Mouse (Mus musculus) forebrain, postnatal 0 days (tissue): ENCODE data around the gene Pus7l. TPM values are rescaled to one million over a fixed set of nuclear protein-coding genes. Genes with fewer than 3 reads are reported as not detected.

Experiments
- ATAC-seq: fragments of 200-750 bp; cut with Nextera tagmentation; 2 replicates; pipeline ENCODE4 v1.8.0; 2017; ENCODE audit warnings: mild to moderate bottlenecking, moderate library complexity
- DNase-seq: peaks from one replicate; pipeline ENCODE4 v3.0.0-alpha.2; 2015
- H3K27ac ChIP-seq: fragments of 300-500 bp; sonication (generic); 2 replicates; pipeline ENCODE4 v1.5.1; 2014; ENCODE audit warnings: low read depth, mild to moderate bottlenecking, antibody characterized with exemption, low read length, moderate library complexity, mixed read lengths
- H3K27me3 ChIP-seq: fragments of 300-500 bp; sonication (generic); 2 replicates; pipeline ENCODE4 v1.6.1; 2014; ENCODE audit warnings: mild to moderate bottlenecking, low read length, mixed read lengths; ENCODE audit not compliant: insufficient read depth
- H3K36me3 ChIP-seq: fragments of 300-500 bp; sonication (generic); 2 replicates; pipeline ENCODE4 v1.6.1; 2014; ENCODE audit warnings: mild to moderate bottlenecking, moderate library complexity; ENCODE audit not compliant: insufficient read depth
- H3K4me1 ChIP-seq: fragments of 300-500 bp; sonication (generic); 2 replicates; pipeline ENCODE4 v1.6.1; 2014; ENCODE audit warnings: antibody characterized with exemption; ENCODE audit not compliant: insufficient read depth
- H3K4me2 ChIP-seq: fragments of 300-500 bp; sonication (generic); 2 replicates; pipeline ENCODE4 v1.6.1; 2014; ENCODE audit warnings: low read depth, mild to moderate bottlenecking, moderate library complexity
- H3K4me3 ChIP-seq: fragments of 300-500 bp; sonication (generic); 2 replicates; pipeline ENCODE4 v1.5.1; 2014; ENCODE audit warnings: low read depth, low read length, mixed read lengths
- H3K9ac ChIP-seq: fragments of 300-500 bp; sonication (generic); 2 replicates; pipeline ENCODE4 v1.6.1; 2014; ENCODE audit warnings: mild to moderate bottlenecking
- H3K9me3 ChIP-seq: fragments of 300-500 bp; sonication (generic); 2 replicates; pipeline ENCODE4 v1.6.1; 2016; ENCODE audit warnings: low read length
- CTCF ChIP-seq: sonication (generic); IDR thresholded peaks from 2 replicates; pipeline ENCODE4 v1.5.1; 2016; ENCODE audit warnings: antibody characterized with exemption, control low read depth, low read depth
- WGBS: fragments of 180-500 bp; shearing (Covaris S2); extraction: QIAGEN DNeasy Blood & Tissue Kit; methylation state at CpG from one replicate; pipeline ENCODE4 v1.1.7; 2014; 5-methylcytosine and 5-hydroxymethylcytosine counted together
- polyA plus RNA-seq: library from polyadenylated mRNA; unstranded; fragments of >200 nt; fragmentation: Nextera tagmentation; extraction: Ambion mirVana; gene quantifications from 2 replicates; pipeline ENCODE4 v1.2.1, GENCODE M21; 2015
- total RNA-seq: library from RNA; depleted of rRNA; stranded (reverse); fragments of >200 nt; gene quantifications from 2 replicates; pipeline ENCODE4 v1.2.3, GENCODE M21; 2014

Pus7l gene
- total and polyA plus RNA-seq, 2 experiments from 2014 or later = 5.0 to 5.6 TPM

GRCm38 (mm10) chr15:94542567-94543408, 559 bp downstream of the Pus7l start:
- DNase-seq (no peak), ATAC-seq (peak; percentile 93)
- H3K36me3 ChIP-seq = no peaks in the 10 kb centered on the region
- H3K27me3 ChIP-seq = no peaks in the 10 kb centered on the region
- H3K4me1 ChIP-seq = no peaks in the 10 kb centered on the region
- H3K4me3 ChIP-seq = peak overlapping the region; percentile 83
- 9% methylated on average over 21 of the region's 22 CpGs for WGBS
- peak overlapping the region; percentile 62 for H3K9ac ChIP-seq
- no peaks in the 10 kb centered on the region for H3K9me3 ChIP-seq
- peak overlapping the region; percentile 59 for H3K4me2 ChIP-seq
- H3K27ac ChIP-seq = no peak overlapping the region
- TF ChIP-seq CTCF = no peak

GRCm38 (mm10) chr15:94539296-94539695, 4.1 kb downstream of the Pus7l start:
- Histone ChIP-seq H3K9me3 (no peaks in the 10 kb centered on the region), H3K27ac (no peak overlapping the region), H3K4me3 (no peak overlapping the region), H3K36me3 (no peaks in the 10 kb centered on the region), H3K4me1 (no peaks in the 10 kb centered on the region), H3K9ac (no peak overlapping the region), H3K4me2 (no peak overlapping the region), H3K27me3 (no peaks in the 10 kb centered on the region)
- no peak for DNase-seq
- ATAC-seq = no peak
- WGBS = 90% methylated on average over 3 of the region's 3 CpGs
- no peak for TF ChIP-seq CTCF

GRCm38 (mm10) chr15:94535521-94535920, 7.8 kb downstream of the Pus7l start:
- H3K27me3 ChIP-seq = no peaks in the 10 kb centered on the region
- no peaks in the 10 kb centered on the region; the same call in 1 of the 2 replicates for H3K36me3 ChIP-seq
- no peak for ATAC-seq

GRCm38 (mm10) chr15:94532956-94533355, 10.4 kb downstream of the Pus7l start:
- no peak overlapping the region for H3K4me3 ChIP-seq
- WGBS = 69% methylated on average over 6 of the region's 6 CpGs
- no peak overlapping the region for H3K27ac ChIP-seq
- ATAC-seq (no peak), DNase-seq (no peak)
- H3K4me1 ChIP-seq = no peaks in the 10 kb centered on the region
- no peak overlapping the region for H3K4me2 ChIP-seq
- no peak overlapping the region for H3K9ac ChIP-seq
- no peaks in the 10 kb centered on the region for H3K9me3 ChIP-seq
- no peaks in the 10 kb centered on the region for H3K27me3 ChIP-seq
- no peak for TF ChIP-seq CTCF
- H3K36me3 ChIP-seq = no peaks in the 10 kb centered on the region; the same call in 1 of the 2 replicates

More at GRCm38 (mm10) chr15:94535521-94535920, 7.8 kb downstream of the Pus7l start:
- H3K4me1 ChIP-seq = no peaks in the 10 kb centered on the region
- WGBS = 92% methylated on average over 7 of the region's 7 CpGs
- no peak overlapping the region for H3K4me2 ChIP-seq
- H3K4me3 ChIP-seq = no peak overlapping the region
- no peak overlapping the region for H3K9ac ChIP-seq
- no peak overlapping the region for H3K27ac ChIP-seq
- TF ChIP-seq CTCF = no peak
- H3K9me3 ChIP-seq = no peaks in the 10 kb centered on the region
- DNase-seq = no peak

GRCm38 (mm10) chr15:94532306-94532705, 11.0 kb downstream of the Pus7l start:
- no peak overlapping the region for H3K27ac ChIP-seq
- H3K36me3 ChIP-seq = no peaks in the 10 kb centered on the region; the same call in 1 of the 2 replicates
- no peaks in the 10 kb centered on the region for H3K4me1 ChIP-seq
- H3K27me3 ChIP-seq = no peaks in the 10 kb centered on the region
- WGBS = 88% methylated on average over 5 of the region's 5 CpGs
- DNase-seq (no peak), ATAC-seq (no peak)
- no peak overlapping the region for H3K9ac ChIP-seq
- no peak overlapping the region for H3K4me3 ChIP-seq
- H3K4me2 ChIP-seq = no peak overlapping the region
- no peak for TF ChIP-seq CTCF
- no peaks in the 10 kb centered on the region for H3K9me3 ChIP-seq

- ATAC-seq = no peak
- Histone ChIP-seq H3K27me3 (no peaks in the 10 kb centered on the region), H3K4me3 (no peak overlapping the region), H3K9ac (no peak overlapping the region), H3K27ac (no peak overlapping the region), H3K4me1 (no peaks in the 10 kb centered on the region), H3K36me3 (no peaks in the 10 kb centered on the region; the same call in 1 of the 2 replicates), H3K9me3 (no peaks in the 10 kb centered on the region), H3K4me2 (no peak overlapping the region)
- no peak for TF ChIP-seq CTCF
- no peak for DNase-seq
- 75% methylated on average over 3 of the region's 3 CpGs for WGBS
Observed at GRCm38 (mm10) chr15:94530519-94530918, 12.8 kb downstream of the Pus7l start.

GRCm38 (mm10) chr15:94524956-94525355, 18.4 kb downstream of the Pus7l start:
- DNase-seq (no peak), ATAC-seq (no peak)
- Histone ChIP-seq H3K9ac (no peak overlapping the region), H3K27me3 (no peaks in the 10 kb centered on the region), H3K4me2 (no peak overlapping the region), H3K36me3 (no peaks in the 10 kb centered on the region), H3K27ac (no peak overlapping the region), H3K4me3 (no peak overlapping the region), H3K4me1 (no peaks in the 10 kb centered on the region), H3K9me3 (no peaks in the 10 kb centered on the region)
- TF ChIP-seq CTCF = no peak
- 87% methylated on average over 12 of the region's 12 CpGs for WGBS
